Mouse (Mus musculus) spleen, embryonic (tissue): Measurements from ENCODE around the gene Snap91.

ENCODE experiments used
- CTCF ChIA-PET: fragments of 350-600 bp; sonication (Branson Sonifier 250); formaldehyde crosslinking; loops from one replicate; lab custom pipeline; 2022; lab: Charles Lee

The Snap91 gene

GRCm38 (mm10) chr9:86814340-86814739 is 66.1 kb downstream of the Snap91 start:
- CTCF ChIA-PET, result no interaction called here

GRCm38 (mm10) chr9:86813327-86813726 is 67.1 kb downstream of the Snap91 start:
- CTCF ChIA-PET, result no interaction called here

- CTCF ChIA-PET, result no interaction called here
Measured at GRCm38 (mm10) chr9:86810696-86811232, 69.7 kb downstream of the Snap91 start.

GRCm38 (mm10) chr9:86810213-86810612 is 70.2 kb downstream of the Snap91 start:
- CTCF ChIA-PET, result no interaction called here

GRCm38 (mm10) chr9:86800600-86801163 is 79.8 kb downstream of the Snap91 start:
- CTCF ChIA-PET, result no interaction called here

DNA sequence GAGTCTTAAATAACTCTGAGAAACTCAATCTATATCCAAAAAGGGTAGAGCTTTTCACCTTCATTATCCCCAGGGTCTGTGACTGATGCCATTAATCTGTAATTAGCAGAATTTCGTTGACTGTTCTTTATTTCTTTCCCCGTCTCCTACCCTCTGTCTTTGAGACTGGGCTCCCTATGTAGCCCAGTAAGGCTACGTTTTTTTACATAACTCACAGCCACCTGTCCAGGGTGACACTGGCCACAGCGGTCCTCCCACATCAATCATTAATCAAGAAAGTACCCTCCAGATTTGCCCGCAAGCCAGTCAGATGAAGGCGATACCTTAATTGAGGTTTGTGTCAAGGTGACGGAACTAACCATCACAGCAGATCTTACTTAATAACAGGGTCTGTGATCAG is 81.4 kb downstream of the Snap91 start:
- CTCF ChIA-PET, result no interaction called here

GRCm38 (mm10) chr9:86798686-86799085 is 81.8 kb downstream of the Snap91 start:
- CTCF ChIA-PET, result no interaction called here

- CTCF ChIA-PET, result no interaction called here
Measured at GRCm38 (mm10) chr9:86798129-86798528, 82.3 kb downstream of the Snap91 start.

GRCm38 (mm10) chr9:86797553-86797952 is 82.9 kb downstream of the Snap91 start:
- CTCF ChIA-PET, result no interaction called here

- CTCF ChIA-PET, result no interaction called here
Measured at GRCm38 (mm10) chr9:86795236-86795635, 85.2 kb downstream of the Snap91 start.

GRCm38 (mm10) chr9:86791927-86792326 is 88.5 kb downstream of the Snap91 start:
- CTCF ChIA-PET, result no interaction called here

DNA sequence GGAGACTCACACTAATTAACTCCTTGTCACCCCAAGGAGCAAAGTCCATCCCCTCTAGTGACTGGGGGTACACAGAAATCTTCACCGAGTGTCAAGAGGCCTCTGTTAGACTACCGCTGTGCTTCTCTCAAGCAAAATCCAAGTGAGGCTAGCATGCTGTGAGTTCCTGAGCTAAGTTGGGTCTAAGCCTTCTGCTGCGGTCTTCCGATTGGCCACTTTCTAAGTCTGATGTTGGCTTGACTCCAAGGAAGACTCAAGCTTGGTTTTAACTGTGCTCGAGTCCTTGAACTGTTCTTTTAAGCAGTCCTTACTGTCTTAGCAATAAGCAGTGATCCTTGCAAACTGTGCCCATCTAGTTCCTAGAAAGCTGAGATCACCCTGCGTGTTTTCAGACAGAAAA is 91.3 kb downstream of the Snap91 start:
- CTCF ChIA-PET, result no interaction called here

DNA sequence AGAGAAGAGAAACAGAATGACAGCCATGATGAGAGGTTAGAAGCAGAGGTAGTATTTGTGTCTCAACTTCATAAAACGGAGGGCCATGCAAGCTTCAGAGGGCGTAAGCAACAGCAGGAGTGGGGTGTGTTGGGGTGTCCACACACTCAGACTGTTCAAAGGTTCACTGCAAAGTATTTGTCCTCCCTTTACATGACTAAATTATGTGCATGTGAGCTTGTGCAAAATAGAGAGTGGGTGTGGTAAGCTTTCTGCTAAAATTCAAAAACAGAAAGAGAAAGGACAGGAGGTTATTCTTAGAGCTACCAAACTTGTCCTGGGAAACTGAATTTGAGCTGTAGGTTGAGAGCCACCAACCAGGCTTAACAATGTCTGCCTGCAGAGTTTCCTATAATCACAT is 97.6 kb downstream of the Snap91 start:
- CTCF ChIA-PET, result no interaction called here

DNA sequence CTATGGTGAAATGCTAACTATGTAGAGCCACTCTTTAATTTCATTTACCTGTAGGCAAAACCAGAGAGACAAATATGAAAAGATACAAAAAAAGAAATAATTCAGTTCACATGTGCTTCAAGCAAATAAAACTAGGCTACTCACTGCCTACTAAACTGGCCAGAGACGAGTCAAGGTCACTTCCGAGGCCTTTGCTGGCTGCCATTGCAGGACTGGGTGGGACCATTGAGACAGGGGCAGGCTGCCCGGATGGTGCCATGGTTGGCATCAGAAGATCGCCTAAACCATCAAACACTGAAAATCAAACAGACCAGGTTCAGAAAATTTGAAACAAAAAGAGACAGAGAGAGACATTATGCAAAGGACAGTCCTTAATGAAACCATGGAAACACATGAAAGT is 99.0 kb downstream of the Snap91 start:
- CTCF ChIA-PET, result no interaction called here

GRCm38 (mm10) chr9:86778212-86778611 is 102.2 kb downstream of the Snap91 start:
- CTCF ChIA-PET, result no interaction called here

- CTCF ChIA-PET, result no interaction called here
Measured at GRCm38 (mm10) chr9:86777309-86777708, 103.1 kb downstream of the Snap91 start.

DNA sequence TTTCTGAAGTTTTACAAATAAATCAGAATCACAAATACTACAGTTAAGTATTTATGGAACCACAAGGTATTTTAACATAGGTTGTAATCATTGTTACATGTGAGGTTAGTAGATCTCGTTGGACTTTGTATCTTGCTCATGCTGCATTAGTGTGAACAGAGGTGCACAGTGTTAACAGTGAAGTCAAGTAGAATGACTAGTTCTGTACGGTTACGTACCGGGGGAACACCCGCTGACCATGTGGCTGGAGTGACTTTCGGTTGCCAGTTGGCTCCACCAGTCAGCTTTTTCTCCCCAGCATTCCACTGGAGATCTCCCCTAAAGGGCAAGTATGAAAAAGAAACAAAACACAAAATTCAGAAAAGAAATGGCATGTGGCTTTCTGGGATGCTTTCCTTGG is 105.1 kb downstream of the Snap91 start:
- CTCF ChIA-PET, result no interaction called here

DNA sequence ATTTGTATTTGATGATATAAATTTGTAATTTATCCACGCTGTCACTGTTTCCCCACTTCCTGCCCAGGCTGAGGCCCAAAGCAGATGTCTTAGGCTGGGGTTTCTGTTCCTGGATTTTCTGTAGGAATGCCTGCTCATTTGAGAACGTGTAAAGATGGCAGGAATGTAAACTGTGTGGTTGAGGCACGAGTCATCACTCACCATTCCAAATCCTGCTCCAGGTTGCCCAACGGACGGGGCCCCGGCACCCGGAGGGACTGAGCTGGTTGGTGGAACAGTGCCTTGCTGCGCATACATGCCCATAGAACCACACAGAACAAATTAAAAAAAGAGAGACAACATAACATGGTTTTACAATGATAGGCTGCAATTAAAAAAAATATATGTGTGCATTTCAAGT is 106.5 kb downstream of the Snap91 start:
- CTCF ChIA-PET, result no interaction called here

DNA sequence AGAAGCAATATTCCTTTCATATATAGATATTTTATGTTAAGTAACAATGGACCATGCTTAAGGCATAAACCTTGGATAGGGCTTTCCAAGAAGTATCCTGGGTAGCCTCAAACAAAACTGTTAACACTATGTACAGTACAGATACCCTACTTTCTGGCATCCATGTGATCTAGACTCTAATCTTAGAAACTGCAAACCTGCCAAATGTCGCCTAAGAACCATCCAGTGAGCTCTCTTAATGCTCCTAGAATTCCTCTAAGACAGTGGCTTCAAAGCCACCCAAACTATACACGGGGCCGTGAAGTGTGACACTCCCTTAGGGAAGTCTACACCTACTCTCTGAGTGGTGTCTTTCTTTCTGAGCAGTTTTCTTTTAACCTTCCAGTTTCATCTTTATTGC is 107.6 kb downstream of the Snap91 start:
- CTCF ChIA-PET, result no interaction called here

GRCm38 (mm10) chr9:86766991-86767390 is 113.5 kb downstream of the Snap91 start:
- CTCF ChIA-PET, result no interaction called here

DNA sequence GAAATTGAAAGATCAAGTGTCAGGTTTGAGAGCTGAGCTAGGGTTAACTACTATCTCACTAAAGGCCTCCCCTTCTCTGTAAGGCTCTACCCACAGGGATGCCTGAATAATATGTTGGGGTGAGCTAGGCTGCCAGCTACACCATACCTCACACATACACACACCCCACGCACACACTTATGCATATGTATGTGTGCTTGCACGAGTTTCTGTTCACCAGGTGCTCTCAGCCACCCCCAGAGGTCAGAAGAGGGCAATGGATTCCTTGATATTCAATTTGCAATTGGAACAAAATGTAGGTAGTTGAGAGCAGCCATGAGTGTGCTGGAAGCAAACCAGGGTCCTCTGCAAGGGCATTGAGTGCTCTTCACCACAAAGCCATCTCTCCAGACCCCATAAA is 116.5 kb downstream of the Snap91 start:
- CTCF ChIA-PET, result no interaction called here

- CTCF ChIA-PET, result no interaction called here
Measured at GRCm38 (mm10) chr9:86762477-86763376, 117.7 kb downstream of the Snap91 start.

- CTCF ChIA-PET, result no interaction called here
Measured at GRCm38 (mm10) chr9:86745926-86746581, 134.4 kb downstream of the Snap91 start.
